Mouse (Mus musculus): ENCODE measurements around the gene Npc2. TPM values are rescaled to one million over a fixed set of nuclear protein-coding genes. Genes with fewer than 3 reads are reported as not detected.
A peak's percentile ranks its signal among the peaks of the same experiment; 100 is the strongest.

The Npc2 gene
- polyA plus RNA-seq, 1 experiment from 2014 or later = 72.0 TPM

DNA sequence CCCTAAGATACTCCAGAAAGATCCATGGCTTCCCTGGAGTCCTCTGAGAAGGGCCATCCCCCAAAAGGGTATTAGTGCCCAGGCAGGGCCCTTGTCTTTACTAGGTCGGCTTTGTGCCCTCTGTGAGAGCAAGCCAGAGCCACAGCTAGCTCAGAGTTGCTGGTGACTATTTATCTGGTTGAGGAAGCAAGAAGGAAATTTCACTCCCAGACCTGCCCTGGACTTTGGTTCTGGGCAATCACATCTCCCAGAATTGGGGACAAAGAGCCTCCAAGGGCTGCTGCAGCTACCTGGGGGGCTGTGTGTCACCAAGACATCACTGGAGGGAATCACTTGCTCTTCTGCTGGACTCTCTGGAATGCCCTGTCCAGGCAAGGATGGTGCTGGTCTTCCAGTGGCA lies 33.1 kb upstream of the Npc2 start:
- H3K4me1 ChIP-seq = peaks cover 7% of the 10 kb centered on the region
- no peaks in the 10 kb centered on the region for H3K36me3 ChIP-seq
- no peaks in the 10 kb centered on the region for H3K27me3 ChIP-seq
- 76% methylated on average over 1 of the region's 1 CpGs for WGBS
- no peak for ATAC-seq (ENCODE audit: insufficient number of reproducible peaks, low FRiP score, low TSS enrichment, low read depth)
- H3K4me2 ChIP-seq (replicated peaks) = no peak overlapping the region
- H3K27ac ChIP-seq (replicated peaks) = no peak overlapping the region
- H3K9me3 ChIP-seq (replicated peaks) = no peaks in the 10 kb centered on the region
- no peak overlapping the region for H3K9ac ChIP-seq
- no peak overlapping the region for H3K4me3 ChIP-seq (replicated peaks)

DNA sequence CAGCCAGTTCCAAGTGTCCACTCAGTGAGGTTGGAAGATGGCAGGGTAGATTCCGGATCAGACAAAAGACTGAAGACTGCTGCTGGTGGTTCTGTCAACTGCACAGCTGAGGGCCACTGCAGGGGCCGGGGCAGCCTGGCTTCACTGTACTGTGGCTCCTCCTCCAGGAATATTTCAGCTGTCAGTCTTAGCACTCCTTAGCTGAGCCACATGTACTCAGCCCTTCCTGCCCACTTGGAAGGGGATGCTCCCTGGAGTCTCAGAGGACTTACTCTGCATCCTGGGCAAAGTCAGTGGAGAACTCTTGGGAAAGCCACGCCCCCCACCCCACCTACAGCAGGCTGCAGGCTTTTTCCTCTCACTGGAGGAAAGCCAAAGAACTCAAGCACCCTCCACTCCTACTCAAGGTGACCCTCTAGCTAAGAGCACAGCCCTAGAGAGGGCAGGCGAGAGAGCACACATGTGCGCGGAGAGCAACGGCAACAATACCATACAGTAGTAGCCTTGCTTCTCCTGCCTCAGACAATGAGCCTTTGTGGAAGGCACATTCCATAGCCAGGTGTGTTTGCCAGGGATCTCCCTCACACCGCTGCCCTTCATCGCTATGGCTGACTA lies 32.4 kb upstream of the Npc2 start:
- WGBS = 54% methylated on average over 9 of the region's 9 CpGs
- Histone ChIP-seq H3K9ac (no peak overlapping the region), H3K36me3 (no peaks in the 10 kb centered on the region), H3K4me2 (replicated peaks) (no peak overlapping the region), H3K9me3 (replicated peaks) (no peaks in the 10 kb centered on the region), H3K27ac (replicated peaks) (no peak overlapping the region), H3K4me3 (replicated peaks) (no peak overlapping the region), H3K4me1 (peaks cover 7% of the 10 kb centered on the region), H3K27me3 (no peaks in the 10 kb centered on the region)
- peak; percentile 34; the same call in 1 of the 2 replicates for ATAC-seq (ENCODE audit: insufficient number of reproducible peaks, low FRiP score, low TSS enrichment, low read depth)

GRCm38 (mm10) chr12:84802625-84803024 lies 29.7 kb upstream of the Npc2 start:
- ATAC-seq (ENCODE audit: insufficient number of reproducible peaks, low FRiP score, low TSS enrichment, low read depth) = no peak
- H3K4me1 ChIP-seq = peaks cover 7% of the 10 kb centered on the region
- H3K9me3 ChIP-seq (replicated peaks) = no peaks in the 10 kb centered on the region
- no peak overlapping the region for H3K9ac ChIP-seq
- H3K36me3 ChIP-seq = no peaks in the 10 kb centered on the region
- 74% methylated on average over 3 of the region's 3 CpGs for WGBS
- no peaks in the 10 kb centered on the region for H3K27me3 ChIP-seq
- H3K4me2 ChIP-seq (replicated peaks) = no peak overlapping the region
- H3K4me3 ChIP-seq (replicated peaks) = no peak overlapping the region
- no peak overlapping the region for H3K27ac ChIP-seq (replicated peaks)

DNA sequence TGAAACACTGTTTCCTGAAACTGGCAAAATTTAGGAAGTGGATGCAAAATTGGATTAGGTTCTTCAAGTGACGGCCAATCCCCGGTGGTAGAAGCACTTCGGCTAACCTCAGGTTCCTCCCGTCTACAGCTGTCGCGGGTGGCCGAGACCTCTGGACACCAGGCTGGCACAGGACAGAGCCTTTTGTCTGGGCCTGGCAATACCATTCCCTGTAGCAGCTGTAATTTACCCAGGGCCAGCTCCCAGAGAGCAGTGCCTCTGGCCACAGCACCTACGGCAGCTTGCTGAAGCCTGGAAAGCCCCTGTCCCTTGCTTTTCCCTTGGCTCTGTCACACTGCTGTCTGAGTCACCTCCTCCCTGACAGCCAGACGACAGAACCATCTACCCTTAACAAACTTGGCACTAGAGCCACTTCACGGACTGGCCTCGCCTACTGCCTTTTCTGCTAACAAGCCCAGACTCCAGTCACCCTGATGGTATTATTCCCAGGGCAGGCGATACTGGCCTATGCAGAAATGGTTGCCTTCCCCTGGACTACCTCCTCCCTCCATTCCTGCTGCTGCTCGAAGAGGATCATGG lies 28.7 kb upstream of the Npc2 start:
- Histone ChIP-seq H3K36me3 (no peaks in the 10 kb centered on the region), H3K9me3 (replicated peaks) (no peaks in the 10 kb centered on the region), H3K9ac (no peak overlapping the region), H3K4me1 (peaks cover 7% of the 10 kb centered on the region), H3K27ac (replicated peaks) (no peak overlapping the region), H3K27me3 (no peaks in the 10 kb centered on the region), H3K4me2 (replicated peaks) (no peak overlapping the region), H3K4me3 (replicated peaks) (no peak overlapping the region)
- WGBS = 80% methylated on average over 13 of the region's 13 CpGs
- ATAC-seq (ENCODE audit: insufficient number of reproducible peaks, low FRiP score, low TSS enrichment, low read depth) = no peak

GRCm38 (mm10) chr12:84800419-84800818 lies 27.5 kb upstream of the Npc2 start:
- Histone ChIP-seq H3K4me1 (peaks cover 5% of the 10 kb centered on the region; the same call in 1 of the 2 replicates), H3K9me3 (replicated peaks) (no peaks in the 10 kb centered on the region), H3K9ac (no peak overlapping the region), H3K4me3 (replicated peaks) (no peak overlapping the region), H3K4me2 (replicated peaks) (no peak overlapping the region), H3K27ac (replicated peaks) (no peak overlapping the region), H3K36me3 (no peaks in the 10 kb centered on the region), H3K27me3 (no peaks in the 10 kb centered on the region)
- 63% methylated on average over 4 of the region's 4 CpGs for WGBS
- no peak for ATAC-seq (ENCODE audit: insufficient number of reproducible peaks, low FRiP score, low TSS enrichment, low read depth)

GRCm38 (mm10) chr12:84799086-84799485 lies 26.1 kb upstream of the Npc2 start:
- H3K4me3 ChIP-seq (replicated peaks) = no peak overlapping the region
- no peak overlapping the region for H3K4me2 ChIP-seq (replicated peaks)
- no peaks in the 10 kb centered on the region for H3K36me3 ChIP-seq
- WGBS = 92% methylated on average over 13 of the region's 13 CpGs
- H3K9ac ChIP-seq = no peak overlapping the region
- ATAC-seq (ENCODE audit: insufficient number of reproducible peaks, low FRiP score, low TSS enrichment, low read depth) = no peak
- H3K27ac ChIP-seq (replicated peaks) = no peak overlapping the region
- no peaks in the 10 kb centered on the region for H3K4me1 ChIP-seq
- H3K27me3 ChIP-seq = no peaks in the 10 kb centered on the region
- H3K9me3 ChIP-seq (replicated peaks) = no peaks in the 10 kb centered on the region

DNA sequence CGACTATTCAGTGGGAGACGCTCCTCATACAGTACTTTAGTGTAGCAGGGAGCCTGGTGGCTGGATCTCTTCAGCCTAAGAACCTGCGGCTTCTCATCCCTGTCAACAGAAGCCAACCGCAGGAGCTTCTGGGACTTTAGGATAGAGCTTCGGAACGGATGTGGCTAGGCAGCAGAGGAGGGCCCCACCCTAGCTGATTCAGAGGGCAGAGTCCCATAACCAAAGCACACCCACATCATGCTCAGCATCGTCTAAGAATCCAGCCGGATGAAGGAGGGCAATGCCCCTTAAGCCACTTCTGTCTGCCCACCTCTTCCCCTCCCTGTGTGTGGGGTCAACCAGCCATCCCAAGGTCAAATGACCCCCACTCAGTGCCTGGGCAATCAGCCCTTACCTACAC lies 21.7 kb upstream of the Npc2 start:
- Histone ChIP-seq H3K4me2 (replicated peaks) (no peak overlapping the region), H3K9ac (no peak overlapping the region), H3K27me3 (no peaks in the 10 kb centered on the region), H3K4me3 (replicated peaks) (no peak overlapping the region), H3K9me3 (replicated peaks) (no peaks in the 10 kb centered on the region), H3K36me3 (no peaks in the 10 kb centered on the region), H3K4me1 (0 out of 2 replicates have a peak, but pooled peaks cover 5% of the 10 kb centered on the region), H3K27ac (replicated peaks) (no peak overlapping the region)
- 89% methylated on average over 8 of the region's 8 CpGs for WGBS
- no peak for ATAC-seq (ENCODE audit: insufficient number of reproducible peaks, low FRiP score, low TSS enrichment, low read depth)

GRCm38 (mm10) chr12:84792629-84793028 lies 19.7 kb upstream of the Npc2 start:
- Histone ChIP-seq H3K4me2 (replicated peaks) (no peak overlapping the region), H3K9ac (no peak overlapping the region), H3K27ac (replicated peaks) (no peak overlapping the region), H3K9me3 (replicated peaks) (no peaks in the 10 kb centered on the region), H3K27me3 (no peaks in the 10 kb centered on the region), H3K36me3 (no peaks in the 10 kb centered on the region), H3K4me3 (replicated peaks) (no peak overlapping the region), H3K4me1 (0 out of 2 replicates have a peak, but pooled peaks cover 5% of the 10 kb centered on the region)
- ATAC-seq (ENCODE audit: insufficient number of reproducible peaks, low FRiP score, low TSS enrichment, low read depth) = no peak
- 43% methylated on average over 4 of the region's 4 CpGs for WGBS

GRCm38 (mm10) chr12:84790853-84791252 lies 17.9 kb upstream of the Npc2 start:
- Histone ChIP-seq H3K27me3 (no peaks in the 10 kb centered on the region), H3K4me1 (0 out of 2 replicates have a peak, but pooled peaks cover 5% of the 10 kb centered on the region), H3K4me3 (replicated peaks) (no peak overlapping the region), H3K4me2 (replicated peaks) (no peak overlapping the region), H3K9ac (no peak overlapping the region), H3K9me3 (replicated peaks) (no peaks in the 10 kb centered on the region), H3K36me3 (no peaks in the 10 kb centered on the region), H3K27ac (replicated peaks) (no peak overlapping the region)
- no peak for ATAC-seq (ENCODE audit: insufficient number of reproducible peaks, low FRiP score, low TSS enrichment, low read depth)
- 67% methylated on average over 10 of the region's 10 CpGs for WGBS

DNA sequence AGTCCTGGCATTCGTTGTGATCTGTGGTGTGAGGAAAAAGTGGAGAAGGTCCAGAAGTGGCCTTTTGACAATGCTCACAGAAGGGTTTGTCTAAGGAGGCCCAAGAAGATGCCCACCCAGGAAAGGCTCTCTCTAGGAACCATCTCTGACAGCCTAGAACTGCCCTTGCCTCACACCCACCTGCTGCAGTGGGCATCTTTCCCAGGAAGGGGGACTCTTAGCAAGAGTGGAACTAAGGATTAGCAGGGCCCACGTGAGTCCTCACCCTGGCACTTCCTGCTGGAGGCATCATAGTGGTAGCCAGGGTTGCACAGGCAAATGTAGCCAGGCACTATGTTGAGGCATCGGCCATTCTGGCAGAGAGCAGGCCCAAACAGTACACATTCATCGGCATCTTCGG lies 13.1 kb upstream of the Npc2 start:
- Histone ChIP-seq H3K36me3 (no peaks in the 10 kb centered on the region), H3K4me1 (peaks cover 12% of the 10 kb centered on the region; the same call in 1 of the 2 replicates), H3K4me2 (replicated peaks) (no peak overlapping the region), H3K4me3 (replicated peaks) (no peak overlapping the region), H3K27me3 (no peaks in the 10 kb centered on the region), H3K9me3 (replicated peaks) (no peaks in the 10 kb centered on the region), H3K9ac (no peak overlapping the region), H3K27ac (replicated peaks) (no peak overlapping the region)
- 68% methylated on average over 5 of the region's 5 CpGs for WGBS
- no peak for ATAC-seq (ENCODE audit: insufficient number of reproducible peaks, low FRiP score, low TSS enrichment, low read depth)

DNA sequence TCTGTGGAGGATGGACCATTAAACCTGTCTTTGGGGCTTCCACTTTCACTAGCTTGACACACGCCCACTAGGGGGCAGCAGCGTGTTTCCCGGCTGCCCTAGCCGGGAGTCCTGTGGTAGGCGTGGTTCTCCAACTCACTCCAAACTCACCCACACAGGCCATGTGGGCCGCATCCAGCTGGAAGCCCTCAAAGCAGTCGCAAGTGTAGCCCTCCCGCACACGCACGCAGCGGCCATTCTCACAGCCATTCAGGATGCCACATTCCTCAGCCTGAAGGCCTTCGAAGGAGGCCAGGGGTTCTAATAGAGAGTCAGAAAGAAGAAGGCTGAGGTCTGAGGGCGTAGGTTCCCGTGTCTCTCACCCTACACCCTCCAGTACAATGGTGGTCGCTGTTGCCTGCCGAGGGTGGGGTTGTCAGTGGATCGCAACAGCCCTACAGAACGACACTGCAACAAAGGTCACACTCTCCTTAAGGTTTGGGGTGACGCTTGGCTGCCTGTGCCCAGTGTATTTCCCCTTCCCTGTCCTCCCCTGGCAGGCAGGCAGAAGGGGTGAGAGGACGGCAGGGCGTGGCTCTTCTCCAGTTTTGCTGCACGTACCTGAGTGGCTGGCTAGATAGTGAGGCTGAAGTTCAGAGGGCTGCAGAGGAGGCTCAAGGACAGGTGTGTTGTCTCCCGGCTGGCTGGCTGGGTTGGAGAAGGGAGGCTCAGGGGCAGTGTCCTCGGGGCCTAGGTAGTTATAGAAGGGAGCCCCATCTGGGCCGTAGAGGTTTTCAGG lies 11.8 kb upstream of the Npc2 start:
- no peaks in the 10 kb centered on the region for H3K36me3 ChIP-seq
- peaks cover 9% of the 10 kb centered on the region; the same call in 1 of the 2 replicates for H3K4me1 ChIP-seq
- H3K9ac ChIP-seq = no peak overlapping the region
- H3K9me3 ChIP-seq (replicated peaks) = no peaks in the 10 kb centered on the region
- WGBS = 28% methylated on average over 25 of the region's 25 CpGs
- H3K27me3 ChIP-seq = no peaks in the 10 kb centered on the region
- H3K4me2 ChIP-seq (replicated peaks) = peak overlapping the region; percentile 43
- H3K4me3 ChIP-seq (replicated peaks) = no peak overlapping the region
- peak; percentile 81 for ATAC-seq (ENCODE audit: insufficient number of reproducible peaks, low FRiP score, low TSS enrichment, low read depth)
- no peak overlapping the region for H3K27ac ChIP-seq (replicated peaks)

Measured in embryonic facial prominence, embryonic 15.5 days (tissue).